ENCODE assay signal across 24 mouse cellular contexts in the genomic region with DNA sequence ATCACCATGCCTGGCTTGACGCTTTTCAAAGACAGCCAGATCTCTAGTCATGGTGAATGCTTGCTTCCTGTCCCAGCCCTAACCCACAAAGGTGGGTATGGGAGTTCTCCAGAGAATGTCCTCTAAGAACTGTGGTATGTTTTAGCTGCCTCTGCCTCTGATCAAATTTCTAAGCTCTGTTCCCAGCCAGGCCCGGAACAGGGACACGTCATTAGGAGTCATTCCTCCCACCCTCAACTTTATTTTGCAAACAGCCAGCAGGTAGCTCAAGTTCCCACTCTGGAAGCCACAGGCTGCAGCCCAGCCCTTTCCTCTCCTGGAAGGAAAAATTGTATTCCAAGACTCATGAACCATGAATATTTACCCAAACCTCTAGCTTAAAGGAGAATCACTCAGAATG.
DNase-seq lines count a peak whose midpoint lies in the region; ATAC-seq lines count a peak whose summit lies in the region.
"Had no signal": no experiment of that assay in that cellular context is flagged by ENCODE, and none has a peak within 500 bp of the region (broad histone marks: within the 10 kb centered on the region; RNA-seq: fewer than 3 reads in every experiment).

No protein-coding gene starts in this region.

- H3K4me2 ChIP-seq in kidney, embryonic 15.5 days, result no peak overlapping the region
- H3K4me2 ChIP-seq: forebrain, embryonic 15.5 days; hindbrain, embryonic 15.5 days; liver, embryonic 15.5 days; lung, embryonic 14.5 days; midbrain, embryonic 11.5 days; neural tube, embryonic 13.5 days had no signal

- no peak overlapping the region for H3K4me3 ChIP-seq in kidney, embryonic 15.5 days (replicated peaks)
- H3K4me3 ChIP-seq: forebrain, embryonic 15.5 days; hindbrain, embryonic 10.5 days; hindbrain, embryonic 15.5 days; liver, embryonic 15.5 days; neural tube, embryonic 13.5 days had no signal

- H3K27me3 ChIP-seq in kidney, embryonic 15.5 days, result no peaks in the 10 kb centered on the region
- H3K27me3 ChIP-seq: forebrain, embryonic 15.5 days; hindbrain, embryonic 15.5 days; liver, embryonic 15.5 days; neural tube, embryonic 13.5 days had no signal

- peaks cover 19% of the 10 kb centered on the region for H3K4me1 ChIP-seq in kidney, embryonic 15.5 days
- H3K4me1 ChIP-seq: forebrain, embryonic 15.5 days; hindbrain, embryonic 15.5 days; liver, embryonic 15.5 days had no signal

- WGBS in kidney, embryonic 15.5 days, result 41% methylated on average over 3 of the region's 3 CpGs

- no peak; the same call in 1 of the 2 replicates for ATAC-seq in kidney, embryonic 15.5 days (replicated peaks; ENCODE audit: low FRiP score)
- ATAC-seq: forebrain, embryonic 15.5 days; midbrain, embryonic 16.5 days had no signal

- no peak for DNase-seq in kidney, adult 11 months
- DNase-seq in 3134 (ENCODE audit: extremely low read depth, insufficient read length, low spot score) (peak; percentile 76), 3T3-L1 (ENCODE audit: low read depth, low spot score) (peak; percentile 89)
- DNase-seq in fibroblast of lung, adult 2 months (ENCODE audit: low read depth), result peak; percentile 88
- no peak for DNase-seq in c-Kit-positive CD71-positive TER-119-positive erythroid progenitor cells, embryonic 14.5 days (ENCODE audit: low spot score)
- DNase-seq: adrenal gland, postnatal 25 days; cerebellum, adult 2 months; cerebellum, postnatal 14 days; heart, postnatal 14 days; kidney, adult 8-10 months; kidney, postnatal 36 days; layer of hippocampus, postnatal 36 days; lung, embryonic 14.5 days; lung, postnatal 14 days; right cerebral cortex, postnatal 4 days; thymus, postnatal 4 days had no signal

- H3K9ac ChIP-seq in kidney, embryonic 15.5 days, result no peak overlapping the region
- H3K9ac ChIP-seq: forebrain, embryonic 15.5 days; hindbrain, embryonic 15.5 days; liver, embryonic 15.5 days; lung, embryonic 14.5 days; neural tube, embryonic 13.5 days had no signal

- no peaks in the 10 kb centered on the region for H3K36me3 ChIP-seq in kidney, embryonic 15.5 days
- H3K36me3 ChIP-seq: forebrain, embryonic 15.5 days; hindbrain, embryonic 10.5 days; hindbrain, embryonic 15.5 days; liver, embryonic 15.5 days; neural tube, embryonic 13.5 days had no signal

- no peaks in the 10 kb centered on the region for H3K9me3 ChIP-seq in kidney, embryonic 15.5 days (replicated peaks)
- H3K9me3 ChIP-seq: forebrain, embryonic 15.5 days; hindbrain, embryonic 15.5 days; liver, embryonic 15.5 days had no signal

- H3K27ac ChIP-seq in kidney, embryonic 15.5 days, result peak overlapping the region; percentile 28; the same call in 1 of the 2 replicates
- H3K27ac ChIP-seq: forebrain, embryonic 15.5 days; hindbrain, embryonic 10.5 days; hindbrain, embryonic 15.5 days; liver, embryonic 15.5 days; neural tube, embryonic 13.5 days had no signal

Comparison
In these comparisons a context has a peak if more than half of its experiments do, and no peak if none do; other contexts are left out.
1. DNase-seq: peak in 3134 (single experiment), 3T3-L1 (single experiment) and fibroblast of lung, adult 2 months (single experiment); none in kidney, adult 11 months (single experiment) and c-Kit-positive CD71-positive TER-119-positive erythroid progenitor cells, embryonic 14.5 days (single experiment).